Mouse (Mus musculus): Measurements from ENCODE around the gene Dohh. TPM values are rescaled to one million over a fixed set of nuclear protein-coding genes. Genes with fewer than 3 reads are reported as not detected.

Gene Dohh
- total RNA-seq, 1 experiment from 2014 or later, result 34.7 TPM

DNA sequence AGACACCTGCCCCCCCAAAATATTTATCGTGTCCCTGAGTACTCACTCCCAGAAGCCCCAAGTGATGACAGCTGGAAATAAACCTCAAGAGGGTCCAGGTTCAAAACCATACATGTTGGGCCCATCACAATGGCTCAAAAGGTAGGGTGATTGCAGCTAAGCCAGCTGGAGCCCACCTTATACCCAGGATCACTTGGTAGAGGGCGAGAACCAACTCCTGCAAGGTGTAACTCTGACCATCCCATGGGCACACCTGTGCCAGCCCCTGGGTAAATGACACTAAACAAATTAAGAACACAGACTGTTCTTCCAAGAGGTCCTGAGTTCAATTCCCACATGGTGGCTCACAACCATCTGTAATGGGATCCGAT, 5.1 kb upstream of the Dohh start:
- ATAC-seq (replicated peaks; ENCODE audit: low read depth, poor library complexity, severe bottlenecking), result no peak

DNA sequence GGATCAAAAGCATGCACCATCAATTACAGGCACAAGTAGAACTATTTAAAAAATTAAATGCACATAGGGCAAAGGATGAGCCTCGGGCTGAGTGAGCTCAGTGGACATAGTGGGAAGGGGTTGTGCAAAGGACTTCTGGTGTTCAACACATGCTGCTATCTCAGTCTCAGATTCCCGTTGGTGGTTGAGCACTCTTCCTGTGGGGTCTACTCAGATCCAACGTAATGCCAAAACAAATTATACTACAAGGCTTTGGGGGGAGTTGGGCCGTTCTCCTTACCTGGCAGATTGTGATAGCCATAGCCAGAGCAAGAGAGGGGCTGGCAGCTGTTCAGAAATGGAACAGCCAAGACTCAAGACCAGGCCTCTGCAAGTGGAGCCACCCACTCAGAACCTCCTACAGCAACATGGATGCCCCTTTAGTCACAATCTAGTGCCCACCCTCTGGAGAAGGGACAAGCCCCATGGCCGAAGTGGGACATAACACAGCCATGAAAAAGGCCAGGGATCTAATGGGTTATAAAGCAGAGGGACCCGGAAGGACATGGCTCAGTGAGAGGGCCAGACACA, 4.3 kb upstream of the Dohh start:
- no peak for ATAC-seq (replicated peaks; ENCODE audit: low read depth, poor library complexity, severe bottlenecking)

DNA sequence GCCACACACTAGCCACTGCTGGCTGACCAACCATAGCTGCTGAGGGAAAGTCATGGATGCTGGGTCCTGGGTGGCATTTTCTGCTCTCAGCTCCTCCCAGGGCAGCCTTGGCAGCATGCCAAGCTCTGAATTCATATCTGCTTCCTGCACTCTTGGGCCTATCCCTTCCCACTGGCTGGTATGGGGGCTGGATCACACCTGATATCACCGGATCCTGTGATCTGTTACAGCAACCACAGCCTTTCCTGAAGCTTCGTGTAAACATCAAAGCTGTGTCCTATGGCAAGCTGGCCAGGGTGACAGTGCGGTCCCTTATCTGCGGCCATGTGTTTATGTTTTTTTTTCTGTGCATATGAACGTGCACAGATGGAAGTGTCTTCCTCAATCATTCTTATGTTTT, 2.2 kb upstream of the Dohh start:
- ATAC-seq (replicated peaks; ENCODE audit: low read depth, poor library complexity, severe bottlenecking), result peak; percentile 57

DNA sequence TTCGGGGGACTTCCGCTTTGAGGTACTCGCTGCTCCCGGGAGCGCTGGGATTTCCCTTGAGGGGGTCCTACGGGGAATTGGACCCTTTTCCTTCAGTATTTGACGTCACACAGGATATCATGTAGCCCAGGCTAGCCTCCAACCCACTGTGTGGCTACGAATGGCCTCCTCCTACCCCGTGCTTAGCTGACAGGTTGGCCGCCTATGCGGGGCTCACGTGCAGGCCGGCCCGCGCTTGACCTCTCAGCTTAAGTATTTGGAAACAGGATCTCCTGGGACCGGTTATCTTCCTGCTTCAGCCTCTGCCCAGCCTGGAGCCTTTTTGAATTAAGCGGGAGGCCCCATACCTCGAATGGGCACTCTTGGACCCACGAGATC, 366 bp downstream of the Dohh start:
- peak; percentile 0; the same call in 1 of the 2 replicates for ATAC-seq (replicated peaks; ENCODE audit: low read depth, poor library complexity, severe bottlenecking)

DNA sequence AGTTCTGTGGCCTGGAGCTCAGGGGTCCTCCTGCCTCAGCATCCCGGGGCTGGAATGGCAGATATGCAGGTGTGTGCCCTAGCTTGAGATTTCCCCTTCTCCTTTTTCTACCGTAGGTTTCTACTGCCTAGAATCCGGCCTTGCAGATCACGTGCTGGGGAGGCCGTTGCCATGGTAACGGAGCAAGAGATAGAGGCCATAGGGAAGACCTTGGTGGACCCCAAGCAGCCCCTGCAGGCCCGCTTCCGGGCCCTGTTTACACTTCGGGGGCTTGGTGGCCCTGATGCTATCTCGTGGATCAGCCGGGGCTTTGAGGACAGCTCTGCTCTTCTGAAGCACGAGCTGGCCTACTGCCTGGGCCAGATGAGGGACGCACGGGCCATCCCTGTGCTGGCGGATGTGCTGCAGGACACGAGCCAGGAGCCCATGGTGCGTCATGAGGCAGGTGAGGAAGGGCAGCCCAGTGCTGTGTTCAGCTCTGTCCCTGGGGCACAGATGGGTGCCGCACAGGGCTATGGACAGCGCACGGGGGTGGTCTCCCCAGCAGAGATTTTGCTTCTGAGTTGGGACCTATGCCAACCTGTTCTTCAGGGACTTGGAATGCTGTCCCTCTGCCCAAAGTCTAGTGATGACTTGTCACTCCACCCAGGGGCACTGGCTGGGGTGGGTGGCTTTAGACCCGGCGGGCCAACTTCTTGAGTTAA, 1.5 kb downstream of the Dohh start:
- no peak for ATAC-seq (replicated peaks; ENCODE audit: low read depth, poor library complexity, severe bottlenecking)

DNA sequence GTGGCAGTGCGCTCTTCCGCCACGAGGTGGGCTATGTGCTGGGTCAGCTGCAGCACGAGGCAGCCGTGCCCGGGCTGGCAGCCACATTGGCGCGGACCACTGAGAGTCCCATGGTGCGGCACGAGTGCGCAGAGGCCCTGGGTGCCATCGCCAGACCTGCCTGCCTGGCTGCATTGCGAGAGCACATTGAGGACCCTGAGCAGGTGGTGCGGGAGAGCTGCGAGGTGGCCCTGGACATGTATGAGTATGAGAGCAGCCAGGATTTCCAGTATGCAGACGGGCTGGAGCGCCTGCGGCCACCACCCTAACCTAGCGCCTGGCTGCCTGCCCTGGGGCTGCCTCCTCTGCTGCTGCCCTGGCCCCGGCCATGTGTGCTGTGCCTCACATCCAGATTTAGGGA, 3.5 kb downstream of the Dohh start:
- ATAC-seq (replicated peaks; ENCODE audit: low read depth, poor library complexity, severe bottlenecking), result no peak

DNA sequence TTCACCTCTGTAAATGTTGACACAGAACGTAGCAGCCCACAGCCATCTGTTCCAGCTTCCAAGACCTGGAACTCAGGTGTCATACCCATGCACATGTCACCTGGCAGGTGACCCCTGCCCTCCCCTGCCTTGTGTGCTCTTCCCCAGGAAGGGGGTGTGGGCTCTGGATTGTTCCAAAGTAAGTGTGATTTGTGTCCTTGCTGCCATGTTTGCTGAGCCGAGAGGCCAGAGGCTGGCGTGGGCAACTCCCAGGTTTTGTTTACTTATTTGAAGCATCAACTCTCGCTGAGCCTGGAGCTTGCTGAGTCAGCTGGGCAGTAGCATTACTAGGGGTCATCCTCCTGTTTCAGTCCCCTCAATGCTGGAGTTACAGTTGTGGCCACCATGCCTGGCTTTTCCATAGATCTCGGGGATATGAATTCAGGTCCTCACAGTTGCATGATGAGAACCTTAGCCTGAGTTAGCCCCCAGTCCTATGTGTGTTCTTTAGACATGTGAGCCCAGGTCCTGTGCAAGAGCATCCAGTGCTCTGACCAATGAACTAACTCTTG, 4.4 kb downstream of the Dohh start, which contains the start of gene Gm48552:
Gene Gm48552 (plus strand): TSS at position 501 of the 551 bp plus-strand sequence.
- ATAC-seq (replicated peaks; ENCODE audit: low read depth, poor library complexity, severe bottlenecking), result no peak

DNA sequence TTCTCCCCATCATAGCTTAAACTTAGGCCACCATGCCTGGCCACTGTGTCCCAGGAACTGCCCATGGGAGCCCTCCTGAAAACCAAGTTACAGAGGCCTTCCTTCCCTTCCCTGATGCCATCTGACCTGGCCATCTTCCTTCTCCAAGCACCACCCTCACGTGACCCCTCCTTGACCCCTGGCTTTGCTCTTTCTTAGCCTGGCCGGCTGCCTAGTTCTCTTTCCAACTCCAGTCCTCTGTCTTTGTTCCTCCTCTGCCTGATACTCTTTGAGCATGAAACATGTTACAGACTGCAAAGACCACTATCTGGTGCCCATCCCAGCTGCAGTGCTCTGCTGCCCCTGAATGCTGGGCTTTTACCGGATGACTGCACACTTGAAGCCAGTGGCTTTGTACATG, 5.1 kb downstream of the Dohh start:
- ATAC-seq (replicated peaks; ENCODE audit: low read depth, poor library complexity, severe bottlenecking), result no peak

DNA sequence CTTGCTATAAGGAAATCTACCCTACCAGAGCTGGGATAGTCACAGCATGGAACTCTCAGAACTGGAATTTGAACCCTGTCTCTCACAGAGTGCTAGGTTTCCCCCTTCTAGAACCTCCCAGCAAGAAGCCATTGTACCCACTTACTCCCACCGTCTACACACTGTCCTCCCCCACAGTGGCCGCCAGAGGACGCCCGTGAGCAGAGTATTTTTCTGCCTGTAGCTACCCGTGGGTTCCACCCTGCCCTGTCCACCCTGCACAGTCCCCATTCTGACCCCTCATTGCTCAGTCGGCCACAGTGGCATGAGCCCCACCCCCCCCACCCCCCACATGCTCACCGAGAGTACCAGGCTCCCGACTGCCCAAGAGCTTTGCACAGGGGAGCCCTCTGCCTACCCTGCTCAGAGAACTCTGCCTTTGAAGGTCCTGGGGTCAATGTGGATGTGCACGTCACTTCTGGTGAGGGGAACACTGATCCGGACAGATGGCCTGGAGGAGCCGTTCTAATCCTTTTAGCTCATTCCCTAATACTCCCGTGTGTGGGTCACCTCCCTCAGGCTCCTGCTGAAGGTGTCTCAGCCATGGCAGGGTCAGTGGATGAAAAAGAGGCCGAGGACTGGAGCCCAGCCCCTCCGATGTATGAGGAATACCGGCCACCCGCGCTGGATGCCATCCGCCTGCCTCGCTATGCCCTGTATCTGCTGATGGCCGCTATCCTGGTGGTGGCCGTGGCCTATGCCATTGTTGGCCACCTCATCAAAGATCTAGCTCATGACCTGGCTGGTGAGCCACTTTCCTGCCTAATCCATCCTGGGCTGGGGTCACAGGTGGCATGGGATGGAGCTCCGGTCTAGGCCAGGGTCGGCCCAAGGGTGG, 5.8 kb downstream of the Dohh start:
- peak; percentile 65 for ATAC-seq (replicated peaks; ENCODE audit: low read depth, poor library complexity, severe bottlenecking)

DNA sequence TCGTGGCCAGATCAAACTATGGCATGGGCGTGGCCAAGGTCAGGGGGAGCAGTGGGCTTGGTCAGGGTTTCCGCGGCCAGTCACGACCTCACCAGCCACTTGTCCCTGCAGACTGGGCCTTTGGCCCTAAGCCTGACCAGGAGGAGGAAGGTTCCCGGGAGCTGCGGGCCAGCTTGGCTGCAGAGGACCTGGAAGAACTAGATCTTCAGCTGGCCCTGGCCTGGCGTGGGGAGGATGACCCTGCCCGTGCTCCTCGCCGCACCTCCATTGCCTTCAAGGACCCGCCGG, 6.4 kb downstream of the Dohh start:
- ATAC-seq (replicated peaks; ENCODE audit: low read depth, poor library complexity, severe bottlenecking), result no peak

DNA sequence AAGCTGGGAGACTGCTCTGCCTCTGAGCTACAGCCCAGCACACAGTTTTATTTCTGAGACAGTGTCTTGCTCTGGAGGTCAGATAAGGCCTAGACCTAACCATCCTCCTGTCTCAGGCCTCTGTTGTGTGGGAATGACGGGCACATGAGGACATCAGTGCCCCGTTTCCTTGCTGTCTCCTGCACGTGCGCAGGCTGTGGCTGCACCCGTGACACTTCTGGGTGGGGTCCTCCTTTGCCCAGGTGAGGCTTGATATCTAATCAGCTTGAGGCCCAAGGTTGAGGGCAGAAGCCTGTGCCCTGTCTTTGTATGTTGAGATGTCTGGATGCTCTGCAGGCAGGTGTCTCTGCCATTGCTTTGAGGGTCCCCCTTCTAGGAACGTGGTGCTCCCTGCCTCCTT, 8.0 kb downstream of the Dohh start:
- no peak for ATAC-seq (replicated peaks; ENCODE audit: low read depth, poor library complexity, severe bottlenecking)

DNA sequence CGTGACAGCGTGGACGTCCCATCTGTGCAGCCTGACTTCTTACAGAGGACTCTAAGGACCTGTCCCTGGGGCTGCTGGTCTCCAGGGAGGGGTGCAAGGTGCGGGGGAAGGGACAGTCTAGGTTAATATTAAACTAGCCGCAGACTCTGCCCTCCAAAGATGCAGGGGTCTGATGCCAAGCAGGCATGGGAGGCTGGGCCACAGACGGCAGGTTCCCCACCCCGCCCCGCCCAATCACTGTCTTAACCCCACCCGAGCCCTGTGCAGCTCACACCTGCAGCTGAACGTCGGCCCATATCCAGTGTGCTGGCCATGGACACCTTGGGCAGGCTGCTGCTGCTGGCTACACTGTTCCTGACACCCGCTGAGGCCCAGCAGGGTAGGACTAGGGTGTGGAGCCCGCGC, 8.6 kb downstream of the Dohh start, which contains the start of gene Smim24:
Gene Smim24 (plus strand): TSS at position 271 of the 405 bp plus-strand sequence.
- ATAC-seq (replicated peaks; ENCODE audit: low read depth, poor library complexity, severe bottlenecking), result no peak

DNA sequence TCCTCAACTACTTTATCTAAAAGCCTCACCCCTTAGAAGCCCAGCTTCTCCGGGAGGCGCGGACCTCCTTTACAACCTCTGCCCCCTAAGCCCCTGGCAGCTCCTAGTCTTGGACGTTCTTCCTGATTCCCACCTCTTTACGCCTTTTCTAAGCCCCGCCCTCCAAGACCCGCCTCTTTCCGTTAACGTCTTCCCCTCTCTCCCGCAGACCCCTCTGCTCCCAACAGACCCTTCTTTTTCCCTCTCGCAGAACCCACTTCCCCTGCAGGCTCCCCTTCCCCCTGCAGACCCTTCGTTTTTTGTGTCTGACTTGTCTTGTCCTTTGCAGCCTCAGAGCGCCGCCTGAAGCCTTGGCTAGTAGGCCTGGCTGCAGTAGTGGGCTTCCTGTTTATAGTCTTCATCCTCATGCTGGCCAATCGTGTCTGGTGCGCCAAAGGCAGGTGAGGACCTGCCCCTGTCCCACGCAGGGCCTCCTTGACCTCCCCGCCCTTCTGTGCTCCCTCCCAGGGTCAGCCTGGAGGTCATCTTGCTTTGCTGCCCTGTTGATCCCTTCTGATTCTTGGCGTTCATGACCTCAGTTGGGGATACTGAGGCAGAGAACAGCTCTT, 9.3 kb downstream of the Dohh start:
- peak; percentile 59 for ATAC-seq (replicated peaks; ENCODE audit: low read depth, poor library complexity, severe bottlenecking)

DNA sequence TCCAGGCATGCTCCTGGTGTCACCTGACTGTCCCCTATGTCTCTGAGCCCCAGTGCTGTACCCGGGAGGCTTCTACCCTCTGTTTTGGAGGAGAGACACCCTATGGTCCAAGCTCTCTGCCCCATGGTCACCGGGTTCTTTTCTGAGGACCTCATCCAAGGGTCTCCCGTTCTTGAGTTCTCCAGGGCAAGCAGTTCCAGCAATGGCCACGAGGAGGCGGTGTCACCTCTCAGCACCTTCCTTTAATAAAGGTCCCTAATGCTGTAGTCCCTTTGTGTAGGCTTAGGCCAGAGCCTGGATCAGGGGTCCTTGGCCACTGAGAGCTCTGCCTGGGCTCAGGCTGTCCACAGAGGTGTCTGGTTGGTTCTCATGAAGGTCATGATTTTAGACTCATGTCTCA, 10.9 kb downstream of the Dohh start:
- peak; percentile 56 for ATAC-seq (replicated peaks; ENCODE audit: low read depth, poor library complexity, severe bottlenecking)

DNA sequence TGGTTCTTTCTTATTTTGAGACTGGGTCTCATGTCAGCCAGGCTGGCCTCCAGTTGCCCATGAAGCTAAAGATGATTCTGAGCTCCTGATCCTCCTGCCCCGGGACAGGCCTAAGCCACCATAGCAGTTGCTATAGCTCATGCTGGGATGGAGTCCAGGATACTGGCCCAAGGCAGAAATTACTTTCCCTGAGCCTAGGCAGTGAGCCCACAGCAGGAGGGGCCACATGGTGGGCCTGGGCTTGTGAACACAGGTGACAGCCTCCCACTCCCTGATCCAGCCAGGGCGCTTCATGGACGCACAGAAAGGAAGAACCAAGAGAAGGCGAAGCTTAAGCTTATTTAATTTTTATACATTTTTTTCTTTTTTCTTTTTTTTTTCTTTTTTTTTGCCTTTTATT, 11.6 kb downstream of the Dohh start:
- no peak for ATAC-seq (replicated peaks; ENCODE audit: low read depth, poor library complexity, severe bottlenecking)

DNA sequence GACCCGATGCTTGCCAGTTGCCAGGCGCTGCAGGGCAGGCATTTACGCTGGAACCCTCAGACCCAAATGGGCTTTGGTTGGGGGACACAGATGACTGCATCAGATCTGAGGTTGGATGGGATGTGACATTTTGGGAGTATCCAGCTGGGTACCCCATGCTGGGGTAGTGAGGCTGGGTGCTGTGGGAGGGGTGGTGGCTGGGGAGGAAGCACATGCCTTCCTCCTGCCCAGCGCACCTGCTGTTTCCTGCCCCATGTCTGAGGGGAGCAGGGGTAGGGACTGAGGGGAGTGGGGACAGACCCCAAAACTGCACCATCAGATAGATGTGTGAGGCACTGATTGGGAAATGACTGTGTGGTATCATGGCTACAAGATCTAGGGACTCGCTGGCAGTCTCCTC, 12.5 kb downstream of the Dohh start:
- ATAC-seq (replicated peaks; ENCODE audit: low read depth, poor library complexity, severe bottlenecking), result no peak

DNA sequence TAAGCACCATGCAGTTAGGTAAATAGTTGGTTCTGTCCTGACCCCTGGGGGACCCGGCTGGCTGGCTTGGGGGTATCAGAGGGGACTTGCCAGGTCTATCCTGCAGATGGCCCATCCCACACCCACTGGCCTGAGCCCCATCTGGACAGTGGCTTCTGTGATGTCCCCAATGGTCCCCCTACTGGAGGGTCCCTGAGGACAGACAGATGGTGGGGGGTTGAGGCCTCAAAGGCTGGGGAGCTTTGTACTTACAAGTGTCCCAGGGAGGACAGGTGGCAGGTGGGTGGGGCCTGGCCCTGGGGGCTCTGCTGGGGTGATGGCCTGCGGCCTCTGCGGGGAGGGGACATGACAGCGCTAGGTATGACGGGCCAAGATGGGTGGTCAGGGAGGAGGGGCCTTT, 15.1 kb downstream of the Dohh start:
- no peak for ATAC-seq (replicated peaks; ENCODE audit: low read depth, poor library complexity, severe bottlenecking)

DNA sequence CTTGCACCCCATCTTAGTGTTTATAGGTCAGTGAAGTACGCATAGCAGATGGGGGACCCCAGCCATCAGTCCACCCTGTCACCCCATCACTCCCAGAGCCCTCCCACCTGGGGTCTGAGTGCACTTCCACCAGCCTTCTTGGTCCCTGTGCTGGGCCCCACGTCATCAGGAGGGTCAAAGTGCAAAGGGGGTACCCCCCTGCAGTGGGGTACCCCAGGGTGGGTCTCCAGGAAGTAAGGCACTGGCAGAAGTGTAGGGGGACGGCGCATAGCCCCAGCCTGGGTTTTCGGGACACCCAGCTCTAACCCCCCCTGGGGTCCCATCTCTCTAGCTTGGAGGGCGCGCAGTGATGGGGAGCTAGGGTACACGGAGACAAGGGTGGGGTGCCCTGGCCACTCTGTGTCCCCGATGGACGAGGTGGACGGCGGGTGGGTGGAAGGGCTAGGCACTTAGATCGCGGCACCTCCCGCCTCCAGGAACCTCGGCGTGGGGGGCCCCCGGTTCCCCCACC, 15.6 kb downstream of the Dohh start:
- ATAC-seq (replicated peaks; ENCODE audit: low read depth, poor library complexity, severe bottlenecking), result no peak

DNA sequence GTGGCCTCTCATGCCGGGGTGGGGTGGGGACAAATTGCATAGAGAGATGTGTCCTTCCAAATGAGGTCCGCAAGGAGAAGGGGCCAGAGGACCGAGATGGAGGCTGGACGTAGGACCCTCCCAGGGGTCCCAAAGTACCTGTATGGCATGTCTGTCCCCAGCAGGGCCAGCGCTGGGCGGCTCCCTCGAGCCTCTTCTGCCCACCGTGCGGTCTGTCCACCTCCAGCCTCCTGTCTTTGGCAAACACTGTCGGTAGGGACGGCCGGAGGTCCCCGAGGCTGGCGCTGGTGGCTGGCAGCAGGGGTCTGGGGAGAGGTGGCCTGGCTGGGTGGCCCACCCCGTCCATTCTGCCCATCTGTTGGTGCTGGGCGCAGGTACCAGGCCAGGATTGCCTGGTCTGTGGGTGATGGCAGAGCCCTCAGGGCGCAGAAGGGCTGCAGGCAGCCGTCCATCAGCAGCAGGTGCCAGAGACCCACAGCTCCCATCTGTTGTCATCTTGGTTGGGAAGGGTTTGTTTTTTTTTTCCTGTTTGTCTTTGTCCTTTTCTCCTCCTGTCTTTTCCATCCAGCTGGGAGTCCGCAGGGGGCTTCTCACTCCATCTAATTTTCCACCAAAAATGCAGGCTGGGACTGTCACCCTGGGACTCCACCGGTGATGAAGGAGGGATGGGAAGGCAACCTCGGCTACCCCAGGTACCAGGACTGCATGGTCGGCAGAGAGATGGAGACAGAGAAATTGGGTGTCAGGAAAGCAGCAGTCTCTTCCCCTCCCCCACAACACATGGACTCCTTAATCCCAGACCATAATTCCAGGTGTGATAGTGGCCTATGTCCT, 16.4 kb downstream of the Dohh start:
- ATAC-seq (replicated peaks; ENCODE audit: low read depth, poor library complexity, severe bottlenecking), result no peak

DNA sequence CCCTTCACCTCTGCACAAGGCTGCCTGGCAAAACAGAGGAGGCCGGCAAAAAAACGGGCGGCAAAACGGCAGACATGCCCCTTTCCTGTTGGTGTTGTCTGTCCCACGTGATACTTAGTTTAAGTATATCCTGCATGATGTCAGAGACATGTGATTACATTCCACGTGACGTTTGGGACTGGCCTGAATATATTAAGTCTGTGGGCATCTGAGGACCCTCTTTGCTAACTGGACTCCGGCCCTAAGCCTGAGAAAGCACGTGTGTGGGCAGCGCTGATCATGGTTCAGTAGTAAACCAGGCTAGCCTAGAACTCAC, 16.9 kb downstream of the Dohh start:
- no peak for ATAC-seq (replicated peaks; ENCODE audit: low read depth, poor library complexity, severe bottlenecking)
